Mouse (Mus musculus): ENCODE data around the gene Ube2n.
A peak's percentile ranks its signal among the peaks of the same experiment; 100 is the strongest.
"Not testable (repeated sequence)": the region's sequence is repeated elsewhere in the genome, so short reads cannot be mapped to it uniquely, and the experiment has no call there.

The Ube2n gene

DNA sequence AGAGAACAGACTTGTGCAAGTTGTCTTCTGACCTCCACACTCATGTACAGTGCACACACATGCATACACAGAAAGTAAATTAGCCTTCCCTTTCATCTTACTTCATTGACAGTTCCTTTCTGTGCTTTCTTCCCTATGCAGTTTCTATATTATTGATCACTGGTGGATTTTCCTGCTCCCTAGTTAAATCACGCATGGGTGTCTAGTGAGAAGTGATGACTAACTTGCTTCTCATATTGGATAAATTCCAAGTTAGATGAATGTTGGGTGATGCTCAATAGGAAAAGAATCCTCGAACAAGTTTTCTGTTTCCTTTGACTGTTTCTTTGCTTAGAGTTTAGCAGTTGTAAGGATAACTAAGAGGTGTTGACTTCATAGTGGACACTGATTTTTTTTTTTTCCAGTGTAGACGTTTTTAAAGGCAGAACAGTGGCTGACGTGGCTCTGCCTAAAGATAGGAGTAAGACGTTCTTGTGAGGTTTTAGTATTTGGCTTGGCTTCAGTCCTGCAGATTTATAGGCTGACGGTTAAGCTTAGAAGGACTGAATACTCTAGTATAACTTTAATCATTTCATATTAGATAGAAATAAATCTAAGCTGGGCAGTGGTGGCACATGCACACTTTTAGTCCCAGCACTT, 10.2 kb downstream of the Ube2n start:
- DNase-seq (ENCODE audit: low spot score in 2 of 2), result no peak

GRCm38 (mm10) chr10:95525871-95526270, 10.9 kb downstream of the Ube2n start:
- DNase-seq (ENCODE audit: low spot score in 2 of 2), result no peak

DNA sequence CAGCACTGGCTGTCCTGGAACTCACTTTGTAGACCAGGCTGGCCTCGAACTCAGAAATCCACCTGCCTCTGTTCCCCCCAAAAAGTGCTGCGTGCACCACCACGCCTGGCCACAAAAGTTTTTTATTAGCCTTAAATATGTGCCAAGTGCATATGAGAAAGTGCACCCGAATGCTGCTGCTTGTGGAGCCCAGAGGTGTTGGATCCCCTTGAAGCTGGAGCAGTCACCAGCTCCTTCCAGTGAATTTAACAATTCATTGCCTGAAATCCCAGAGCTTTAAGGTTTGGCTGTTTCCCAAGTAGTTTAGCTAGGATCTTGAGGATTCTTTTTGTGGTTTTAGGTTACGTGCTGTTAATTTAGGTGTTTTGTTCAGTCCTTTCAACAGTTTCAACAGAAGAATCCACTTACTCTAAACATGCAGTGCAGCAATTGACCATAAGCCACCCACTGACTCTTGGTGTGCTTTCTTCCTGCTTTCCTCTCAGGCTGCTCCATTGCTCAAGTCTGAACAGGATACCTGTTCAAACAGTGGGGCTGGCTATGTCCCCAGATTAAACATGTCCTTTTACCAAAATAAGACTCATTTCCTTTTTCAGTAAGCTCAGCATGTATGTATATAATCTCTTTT, 11.7 kb downstream of the Ube2n start:
- peak in 1 of 2 experiments; percentile 34 for DNase-seq (ENCODE audit: low spot score in 2 of 2)

DNA sequence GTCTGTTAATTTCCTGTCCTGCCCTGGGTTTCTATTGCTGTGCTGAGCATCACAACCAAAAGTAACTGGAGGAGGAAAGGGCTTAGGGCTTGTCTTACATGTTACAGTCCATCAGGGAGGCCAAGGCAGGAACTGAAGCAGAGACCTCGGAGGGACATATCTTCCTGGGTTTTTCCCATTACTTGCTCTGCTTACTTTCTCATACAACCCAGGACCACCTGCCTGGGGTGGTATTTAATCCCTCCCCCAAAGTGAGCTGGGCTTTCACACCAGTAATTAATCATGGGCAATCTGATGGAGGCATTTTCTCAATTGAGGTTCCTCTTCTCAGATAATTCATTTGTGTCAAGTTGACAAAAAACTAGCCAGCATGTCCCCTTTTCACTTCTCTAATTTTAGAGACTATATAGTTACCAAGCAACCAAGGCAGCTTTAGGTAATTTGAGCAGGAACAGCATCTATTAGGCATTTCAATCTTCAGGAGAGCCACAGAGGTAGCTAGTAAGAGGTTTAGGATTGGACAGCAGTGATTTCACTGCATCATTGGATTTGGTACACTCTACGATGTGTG, 15.7 kb downstream of the Ube2n start:
- DNase-seq (ENCODE audit: low spot score in 2 of 2), result no peak

DNA sequence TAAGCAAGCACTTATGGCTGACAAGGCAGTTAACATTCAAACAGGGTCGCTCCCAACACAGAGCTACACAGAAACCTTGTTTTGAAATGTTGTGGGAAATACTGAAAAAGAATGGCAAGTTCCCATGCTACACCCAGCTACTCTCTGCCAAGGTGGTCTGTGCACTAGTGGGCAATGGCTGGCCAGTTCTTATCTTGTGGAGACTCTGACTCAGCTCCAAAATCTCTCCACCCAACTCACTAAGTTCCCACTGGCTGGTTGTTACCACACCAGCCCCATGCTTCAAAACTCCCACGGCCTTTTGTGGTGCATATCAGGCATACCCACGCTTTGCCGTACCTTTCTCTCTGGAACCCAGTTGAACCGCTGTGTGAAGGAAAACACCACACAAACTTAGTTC, 18.0 kb downstream of the Ube2n start:
- DNase-seq (ENCODE audit: low spot score in 2 of 2), result no peak

GRCm38 (mm10) chr10:95533382-95533781, 18.4 kb downstream of the Ube2n start:
- no peak for DNase-seq (ENCODE audit: low spot score in 2 of 2)

- no peak for DNase-seq (ENCODE audit: low spot score in 2 of 2)
Observed at GRCm38 (mm10) chr10:95535399-95536221, 20.7 kb downstream of the Ube2n start.

DNA sequence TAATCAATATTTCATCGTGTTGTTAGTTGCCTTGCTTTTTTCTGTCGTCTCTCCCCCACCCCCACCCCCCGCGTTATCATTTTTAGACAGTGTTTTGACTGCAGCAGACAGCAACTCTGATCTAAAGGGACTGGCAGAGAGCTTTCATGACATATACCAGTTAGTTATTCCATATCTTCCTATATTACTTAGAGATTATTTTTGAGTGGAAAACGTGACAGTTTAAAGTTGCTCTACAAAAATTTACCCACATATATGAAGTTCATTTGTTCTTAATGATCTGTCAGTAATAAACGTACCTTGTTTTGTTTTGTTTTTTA, 21.2 kb downstream of the Ube2n start:
- no peak for DNase-seq (ENCODE audit: low spot score in 2 of 2)

- no peak for DNase-seq (ENCODE audit: low spot score in 2 of 2)
Observed at GRCm38 (mm10) chr10:95539260-95539659, 24.3 kb downstream of the Ube2n start.

DNA sequence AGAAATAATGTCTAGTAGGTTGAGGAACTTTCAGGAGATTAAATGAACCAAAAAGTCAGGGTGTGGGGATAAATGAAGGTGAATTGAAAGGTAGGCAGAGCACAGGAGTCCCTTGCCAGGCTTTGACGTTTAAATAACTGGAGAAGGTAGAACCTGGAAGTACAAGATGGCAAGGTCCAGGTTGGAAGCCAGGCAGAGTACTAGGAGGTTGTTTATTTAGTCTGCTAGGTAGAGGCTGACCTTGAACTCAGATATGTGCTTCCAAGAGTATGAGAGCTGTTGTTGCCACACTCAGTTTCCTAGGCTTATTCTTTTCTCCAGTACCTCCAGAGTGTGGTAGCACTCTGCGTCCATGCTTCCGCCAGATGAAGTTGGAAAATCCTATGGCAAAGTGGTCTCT, 24.9 kb downstream of the Ube2n start:
- DNase-seq (ENCODE audit: low spot score in 2 of 2), result no peak

DNA sequence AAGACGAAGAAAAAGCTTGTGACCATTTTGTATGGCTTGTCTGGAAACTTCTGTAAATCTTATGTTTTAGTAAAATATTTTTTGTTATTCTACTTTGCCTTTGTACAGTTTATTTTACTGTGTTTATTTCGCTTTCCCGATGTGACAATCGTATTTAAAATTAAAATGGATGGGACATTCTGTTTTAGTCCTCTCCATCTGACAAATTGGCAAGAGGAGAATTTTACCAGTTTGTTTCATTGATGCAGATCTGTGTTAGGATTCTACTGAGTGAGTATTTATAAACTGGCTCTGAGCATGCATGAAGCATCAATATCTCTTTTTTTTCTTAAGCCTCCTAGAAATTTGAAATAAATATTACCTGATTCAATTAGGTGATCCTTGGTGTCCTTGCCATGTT, 28.0 kb downstream of the Ube2n start:
- DNase-seq (ENCODE audit: low spot score in 2 of 2), result no peak

GRCm38 (mm10) chr10:95543377-95543776, 28.4 kb downstream of the Ube2n start:
- no peak for DNase-seq (ENCODE audit: low spot score in 2 of 2)

DNA sequence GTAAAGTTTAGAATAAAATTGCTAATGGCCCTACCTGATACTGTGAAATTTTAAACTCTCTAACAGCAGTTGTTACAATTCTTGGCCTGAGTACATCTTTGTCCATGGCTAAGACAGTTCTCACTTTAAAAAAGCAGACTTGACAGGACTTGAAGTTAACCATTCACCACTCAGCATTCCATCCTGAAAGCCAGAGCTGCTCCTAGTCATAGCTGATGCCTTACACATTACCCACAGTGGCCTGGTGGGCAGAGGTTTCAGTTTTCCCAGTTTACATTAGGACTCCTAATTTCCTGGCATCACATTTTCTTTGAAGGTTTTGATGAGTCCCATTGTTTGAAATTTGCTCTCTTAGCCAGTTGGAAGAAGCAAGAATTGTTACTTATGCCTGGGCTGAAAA, 29.1 kb downstream of the Ube2n start:
- DNase-seq (ENCODE audit: low spot score in 2 of 2), result no peak

- no peak for DNase-seq (ENCODE audit: low spot score in 2 of 2)
Observed at GRCm38 (mm10) chr10:95544651-95545050, 29.7 kb downstream of the Ube2n start.

- DNase-seq (ENCODE audit: low spot score in 2 of 2), result no peak
Observed at GRCm38 (mm10) chr10:95545051-95545450, 30.1 kb downstream of the Ube2n start.

DNA sequence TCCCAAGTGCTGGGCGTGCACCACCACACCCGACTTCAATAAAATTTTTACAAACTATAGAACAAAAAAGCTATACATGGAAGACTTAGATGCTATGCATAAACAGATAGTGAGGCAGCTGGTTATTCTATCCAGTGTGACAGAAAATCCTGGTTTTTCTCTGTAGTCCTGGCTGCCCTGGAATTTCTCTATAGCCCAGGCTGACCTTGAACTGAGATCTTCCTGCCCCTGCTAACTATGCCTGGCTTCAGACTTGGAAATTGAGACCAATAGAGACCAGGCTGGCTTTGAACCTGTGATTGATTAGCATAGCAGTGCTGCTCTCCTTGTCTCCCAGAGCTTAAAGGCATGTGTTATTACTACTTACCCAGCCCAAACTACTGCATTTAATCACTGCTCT, 31.2 kb downstream of the Ube2n start:
- DNase-seq (ENCODE audit: low spot score in 2 of 2), result no peak

DNA sequence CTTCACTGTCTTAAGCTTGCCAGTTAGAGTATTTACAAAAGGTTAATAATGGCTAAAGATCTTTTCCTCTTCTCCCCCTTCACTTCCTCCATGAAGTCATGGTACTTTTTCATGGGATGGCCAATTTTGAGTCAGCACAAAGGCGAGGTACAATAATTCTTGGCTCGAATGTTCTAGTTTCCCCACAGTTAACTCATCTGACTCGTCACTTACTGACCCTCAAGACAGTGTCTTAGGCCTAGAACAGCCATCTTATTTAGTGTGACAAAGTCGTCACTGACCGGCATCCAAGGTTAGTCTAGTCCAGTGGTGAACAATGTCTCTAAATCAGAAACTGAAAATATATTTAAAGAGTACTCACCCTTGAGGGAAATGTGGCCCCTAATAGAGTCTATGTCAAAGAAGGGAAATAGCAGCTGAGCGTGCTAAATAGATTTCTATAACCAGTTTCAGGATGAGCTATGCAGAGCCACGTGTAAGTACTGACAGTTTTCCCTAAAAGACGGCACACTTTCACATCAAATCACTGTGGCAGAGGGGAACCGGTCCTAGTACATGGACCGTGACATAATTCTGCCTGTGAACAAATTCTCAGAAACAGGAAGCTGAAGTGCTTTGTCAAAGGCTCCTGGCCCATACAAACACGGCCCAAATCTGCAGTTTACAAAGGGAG, 33.3 kb downstream of the Ube2n start:
- no peak for DNase-seq (ENCODE audit: low spot score in 2 of 2)

GRCm38 (mm10) chr10:95549080-95549479, 34.1 kb downstream of the Ube2n start:
- DNase-seq (ENCODE audit: low spot score in 2 of 2), result not testable (repeated sequence)

DNA sequence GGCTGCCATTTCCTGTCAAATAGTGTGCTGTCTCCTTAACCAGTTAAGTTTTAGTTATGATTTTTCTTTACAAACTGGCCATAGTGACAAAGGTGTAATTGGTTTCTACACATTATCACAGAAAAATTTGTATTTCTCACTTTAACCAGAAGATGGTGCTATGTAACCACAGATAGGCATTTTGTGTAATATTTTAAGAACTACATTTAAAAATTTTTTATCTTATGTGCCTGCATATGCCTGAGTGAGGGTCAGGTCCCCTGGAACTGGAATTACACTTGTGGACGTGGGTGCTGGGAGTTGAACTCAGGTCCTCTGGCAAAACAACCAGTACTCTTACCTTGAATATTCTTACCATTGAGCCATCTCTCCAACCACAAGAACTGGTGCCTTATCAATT, 35.6 kb downstream of the Ube2n start:
- DNase-seq (ENCODE audit: low spot score in 2 of 2), result no peak

- DNase-seq (ENCODE audit: low spot score in 2 of 2), result no peak
Observed at GRCm38 (mm10) chr10:95551752-95552151, 36.8 kb downstream of the Ube2n start.

- DNase-seq (ENCODE audit: low spot score in 2 of 2), result no peak
Observed at GRCm38 (mm10) chr10:95552326-95552725, 37.4 kb downstream of the Ube2n start.

- no peak for DNase-seq (ENCODE audit: low spot score in 2 of 2)
Observed at GRCm38 (mm10) chr10:95555866-95556265, 40.9 kb downstream of the Ube2n start.
